Mouse (Mus musculus): ENCODE data around the gene Mlf2.

Mlf2 gene

DNA sequence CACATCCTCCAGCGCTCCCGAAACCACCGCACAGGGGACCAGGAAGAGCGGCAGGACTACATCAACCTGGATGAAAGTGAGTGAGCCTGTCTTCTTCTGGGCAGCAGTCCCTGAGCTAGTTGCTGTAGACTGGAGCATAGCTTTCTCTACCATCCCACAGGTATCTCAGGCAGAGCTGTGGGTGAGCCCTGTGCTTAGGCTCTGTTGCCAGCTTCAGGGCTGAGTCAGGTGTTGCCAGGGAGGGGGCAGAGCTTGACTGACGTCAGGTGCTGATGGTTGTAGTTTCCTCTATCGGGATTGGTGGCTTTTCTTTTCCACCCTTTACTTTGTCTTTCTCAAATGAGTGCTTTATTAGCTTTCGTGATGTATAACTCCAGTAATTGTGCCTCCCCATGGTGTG, 3.5 kb downstream of the Mlf2 start:
- no peak for DNase-seq (ENCODE audit: low spot score)

DNA sequence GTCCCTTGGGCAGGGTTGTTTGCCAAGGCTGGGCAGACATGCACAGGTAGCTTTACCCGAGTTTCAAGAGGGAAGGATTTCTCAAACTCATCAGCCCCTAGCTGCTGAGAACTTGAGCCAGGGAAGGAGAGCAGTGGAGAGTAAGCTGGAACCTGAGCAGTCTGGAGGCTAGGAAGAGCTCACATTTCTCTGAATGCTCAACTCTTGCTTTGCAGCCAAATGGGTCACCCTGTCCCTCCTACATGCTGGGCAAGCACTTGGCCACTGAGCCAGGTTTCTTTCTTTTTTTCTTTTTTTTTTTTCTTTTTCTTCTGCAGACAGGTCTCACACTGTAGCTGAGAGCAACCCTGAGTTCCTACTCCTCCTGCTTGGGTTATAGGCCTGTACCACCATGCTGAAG, 5.5 kb downstream of the Mlf2 start:
- no peak for DNase-seq (ENCODE audit: low spot score)

DNA sequence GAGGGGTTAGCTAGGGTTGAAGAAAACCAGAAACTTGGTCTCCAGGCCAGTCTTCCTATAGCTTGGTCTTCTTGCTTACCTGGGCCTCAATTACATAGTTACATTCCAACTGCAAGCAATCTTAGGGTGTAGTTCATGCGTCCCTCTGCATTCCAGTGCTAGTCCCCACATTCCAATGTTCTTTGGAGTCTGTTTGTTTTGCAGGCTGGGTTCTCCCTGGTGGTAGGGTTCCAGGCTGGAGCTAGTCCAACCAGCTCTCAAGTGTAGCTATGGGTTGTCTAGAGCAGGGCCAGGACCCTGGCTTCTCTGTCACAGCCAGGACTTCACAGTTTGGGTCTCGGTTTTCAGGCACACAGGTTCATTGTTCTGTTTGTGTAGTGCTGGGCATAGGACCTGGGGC, 6.3 kb downstream of the Mlf2 start:
- DNase-seq (ENCODE audit: low spot score) = no peak

- no peak for DNase-seq (ENCODE audit: low spot score)
Observed at GRCm38 (mm10) chr6:124938554-124938953, 7.4 kb downstream of the Mlf2 start.

DNA sequence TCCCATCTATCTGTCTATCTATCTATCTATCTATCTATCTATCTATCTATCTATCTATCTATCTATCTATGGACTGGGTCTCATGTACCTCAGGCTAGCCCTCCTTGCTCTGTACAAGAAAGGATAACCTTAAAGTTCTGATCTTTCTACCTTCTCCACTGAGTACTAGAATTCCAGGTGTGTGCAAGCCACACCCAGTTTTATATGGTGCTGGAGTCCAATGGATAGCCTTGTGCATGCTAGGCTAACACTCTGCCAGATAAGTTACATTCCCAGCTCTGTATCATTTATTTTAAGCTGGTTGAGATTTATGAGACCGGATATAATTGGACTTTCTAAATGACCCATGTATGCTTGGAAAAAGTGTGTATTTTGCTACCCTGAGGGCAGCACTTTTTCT, 10.5 kb downstream of the Mlf2 start:
- no peak for DNase-seq (ENCODE audit: low spot score)

DNA sequence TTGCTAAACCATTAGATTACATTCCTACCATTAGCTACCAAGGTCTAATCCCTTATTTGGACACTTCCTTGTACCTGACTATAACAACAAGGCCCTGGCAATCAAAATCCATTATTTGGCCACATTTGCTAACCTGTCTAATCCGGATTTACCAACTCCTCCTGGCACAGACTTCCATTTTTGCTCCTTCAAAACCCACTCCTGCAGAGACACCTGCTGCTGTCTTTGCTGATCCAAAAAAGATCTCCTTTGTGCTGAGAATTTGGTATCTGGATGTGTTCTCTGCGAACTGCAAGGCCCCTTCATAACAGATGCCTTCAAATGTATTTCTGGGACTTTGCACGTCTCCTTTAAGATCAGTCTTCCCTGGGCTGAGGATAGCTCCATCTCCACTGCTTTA, 12.3 kb downstream of the Mlf2 start:
- no peak for DNase-seq (ENCODE audit: low spot score)

GRCm38 (mm10) chr6:124953991-124954715, 23.0 kb downstream of the Mlf2 start:
- no peak for DNase-seq (ENCODE audit: low spot score)

- no peak for DNase-seq (ENCODE audit: low spot score)
Observed at GRCm38 (mm10) chr6:124955212-124955611, 24.0 kb downstream of the Mlf2 start.

- no peak for DNase-seq (ENCODE audit: low spot score)
Observed at GRCm38 (mm10) chr6:124958127-124958526, 26.9 kb downstream of the Mlf2 start.

DNA sequence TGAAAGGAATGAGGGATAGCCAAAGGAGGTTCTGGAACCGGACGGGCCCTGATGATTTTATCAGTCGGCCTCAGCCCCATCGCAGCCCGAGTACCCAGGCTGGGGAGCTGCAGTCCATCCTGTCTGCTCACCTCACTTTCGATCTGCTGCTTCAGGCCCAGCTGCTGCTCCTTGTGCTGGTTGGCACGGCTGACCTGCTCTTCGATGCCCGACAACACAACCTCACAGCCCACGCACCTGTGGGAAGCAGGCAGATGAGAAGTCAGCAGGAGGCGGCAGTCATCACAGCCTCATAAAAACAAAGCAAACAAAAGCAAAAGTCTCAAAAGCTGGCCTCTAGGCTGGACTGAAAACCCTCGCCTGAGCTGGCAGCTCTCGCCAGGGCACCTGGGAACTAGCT, 28.8 kb downstream of the Mlf2 start:
- DNase-seq (ENCODE audit: low spot score) = no peak

DNA sequence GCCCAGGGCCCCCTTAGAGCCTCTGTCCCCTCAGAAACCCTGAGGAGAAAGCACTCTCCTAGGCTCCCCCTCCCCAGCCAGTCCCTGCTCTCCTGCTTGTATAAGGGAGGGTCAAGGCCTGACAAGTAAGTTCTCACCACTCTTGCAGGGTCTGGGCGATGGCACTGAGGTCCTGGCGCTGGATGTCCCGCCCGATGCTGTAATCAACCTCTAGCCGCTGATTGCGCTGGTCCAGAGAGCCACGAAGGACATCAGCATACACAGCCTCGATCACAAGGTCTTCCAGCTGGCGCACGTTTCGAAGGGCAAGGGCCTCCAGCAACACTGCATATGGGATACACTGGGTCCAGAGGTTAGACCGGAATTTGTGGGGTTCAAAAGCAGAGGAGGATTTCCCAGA, 29.8 kb downstream of the Mlf2 start:
- DNase-seq (ENCODE audit: low spot score) = no peak

DNA sequence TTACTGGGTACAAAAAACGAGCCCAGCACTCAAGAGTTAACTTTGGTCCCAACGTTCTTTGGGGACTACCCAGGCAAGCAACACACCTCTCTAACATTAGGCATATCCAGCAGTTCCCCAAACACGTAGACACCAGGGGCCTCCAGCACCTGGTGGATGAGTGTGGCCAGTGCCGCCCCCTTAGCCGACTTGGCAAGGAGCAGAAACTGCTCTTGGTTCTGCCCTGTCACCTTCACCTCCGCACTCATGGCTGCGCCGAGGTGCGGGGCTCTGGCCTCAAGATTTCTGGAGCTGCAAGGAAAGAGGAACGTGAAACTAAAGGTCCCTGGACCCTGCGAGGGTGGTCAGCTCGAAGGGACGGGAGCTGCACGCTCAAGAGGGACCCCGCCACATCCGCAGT, 33.5 kb downstream of the Mlf2 start:
- DNase-seq (ENCODE audit: low spot score) = peak; percentile 8

GRCm38 (mm10) chr6:124965088-124965719, 34.0 kb downstream of the Mlf2 start, which contains the start of gene Cops7a:
Cops7a (minus strand) TSS chr6:124965538.
- peak; percentile 89 for DNase-seq (ENCODE audit: low spot score)

DNA sequence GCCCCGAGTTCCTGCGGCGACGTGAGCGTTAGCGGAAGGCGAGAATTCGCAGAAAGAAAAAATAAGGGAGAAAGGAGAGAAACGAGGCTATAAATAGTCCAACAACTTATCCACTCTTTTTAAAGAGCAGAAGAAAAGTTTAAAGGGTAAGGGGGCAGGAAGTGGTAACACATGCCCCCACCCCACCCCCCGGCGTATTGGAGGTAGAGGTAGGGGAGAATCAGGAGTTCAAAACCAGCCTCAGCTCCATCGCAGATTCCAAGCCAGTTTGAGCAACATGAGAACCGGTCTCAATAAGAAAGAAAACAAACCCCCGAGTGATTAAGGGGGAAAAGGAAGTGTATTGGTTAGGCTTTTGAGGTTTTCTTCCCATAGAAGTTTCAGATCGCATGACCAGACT, 34.6 kb downstream of the Mlf2 start:
- DNase-seq (ENCODE audit: low spot score) = peak; percentile 30

- DNase-seq (ENCODE audit: low spot score) = peak; percentile 30
Observed at GRCm38 (mm10) chr6:124966466-124967118, 35.4 kb downstream of the Mlf2 start.

- peak; percentile 44 for DNase-seq (ENCODE audit: low spot score)
Observed at GRCm38 (mm10) chr6:124967766-124968165, 36.6 kb downstream of the Mlf2 start.

All from c-Kit-positive CD71-positive TER-119-positive erythroid progenitor cells, embryonic 14.5 days (primary cell).